Mouse (Mus musculus): ENCODE data around the gene Ptcd1. TPM values are rescaled to one million over a fixed set of nuclear protein-coding genes. Genes with fewer than 3 reads are reported as not detected.
"Not testable (repeated sequence)": the region's sequence is repeated elsewhere in the genome, so short reads cannot be mapped to it uniquely, and the experiment has no call there.

The Ptcd1 gene
- 19.6 and 21.9 TPM in 2 replicates for polyA plus RNA-seq (2016; fragmentation: Nextera tagmentation; extraction: Ambion mirVana)

- Histone ChIP-seq H3K27ac (peak within 1 kb of the TSS; percentile 91), H3K9me3 (no peaks in the 10 kb centered on the region), H3K4me1 (replicated peaks) (peaks cover 22% of the 10 kb centered on the region), H3K4me3 (peak within 1 kb of the TSS; percentile 96), H3K27me3 (ENCODE audit: insufficient read depth, poor library complexity, severe bottlenecking) (no peaks in the 10 kb centered on the region), H3K36me3 (peaks cover 53% of the 10 kb centered on the region)
- WGBS: under 1% methylated on average over 51 of the region's 51 CpGs
- DNase-seq (ENCODE audit: low spot score): peak; percentile 99
Observed at GRCm38 (mm10) chr5:145166536-145167305, at the start of gene Ptcd1, which contains the start of gene Cpsf4. Gene Ptcd1 (minus strand): TSS chr5:145167108. Gene Cpsf4 (plus strand): TSS chr5:145167213.

- Histone ChIP-seq H3K4me1 (replicated peaks) (no peaks in the 10 kb centered on the region), H3K36me3 (peaks cover 86% of the 10 kb centered on the region), H3K27me3 (ENCODE audit: insufficient read depth, poor library complexity, severe bottlenecking) (no peaks in the 10 kb centered on the region), H3K27ac (no peak overlapping the region), H3K4me3 (no peak overlapping the region), H3K9me3 (no peaks in the 10 kb centered on the region)
- WGBS: 72% methylated on average over 4 of the region's 4 CpGs
- DNase-seq (ENCODE audit: low spot score): no peak
Observed at GRCm38 (mm10) chr5:145214679-145215078, 47.8 kb upstream of the Ptcd1 start.

- H3K9me3 ChIP-seq: no peaks in the 10 kb centered on the region
- H3K4me1 ChIP-seq (replicated peaks): no peaks in the 10 kb centered on the region
- no peak overlapping the region for H3K27ac ChIP-seq
- DNase-seq (ENCODE audit: low spot score): no peak
- peaks cover 84% of the 10 kb centered on the region for H3K36me3 ChIP-seq
- no peaks in the 10 kb centered on the region for H3K27me3 ChIP-seq (ENCODE audit: insufficient read depth, poor library complexity, severe bottlenecking)
- WGBS: 95% methylated on average over 3 of the region's 3 CpGs
- no peak overlapping the region for H3K4me3 ChIP-seq
Observed at GRCm38 (mm10) chr5:145213505-145213904, 46.6 kb upstream of the Ptcd1 start.

- Histone ChIP-seq H3K4me3 (no peak overlapping the region), H3K4me1 (replicated peaks) (no peaks in the 10 kb centered on the region), H3K9me3 (no peaks in the 10 kb centered on the region), H3K36me3 (peaks cover 87% of the 10 kb centered on the region), H3K27ac (no peak overlapping the region), H3K27me3 (ENCODE audit: insufficient read depth, poor library complexity, severe bottlenecking) (no peaks in the 10 kb centered on the region)
- WGBS: 94% methylated on average over 4 of the region's 4 CpGs
- DNase-seq (ENCODE audit: low spot score): no peak
Observed at GRCm38 (mm10) chr5:145212216-145212615, 45.3 kb upstream of the Ptcd1 start.

GRCm38 (mm10) chr5:145211340-145211739 is 44.4 kb upstream of the Ptcd1 start:
- Histone ChIP-seq H3K9me3 (no peaks in the 10 kb centered on the region), H3K4me1 (replicated peaks) (no peaks in the 10 kb centered on the region), H3K36me3 (peaks cover 93% of the 10 kb centered on the region), H3K27me3 (ENCODE audit: insufficient read depth, poor library complexity, severe bottlenecking) (no peaks in the 10 kb centered on the region), H3K4me3 (no peak overlapping the region), H3K27ac (no peak overlapping the region)
- no peak for DNase-seq (ENCODE audit: low spot score)
- WGBS: 94% methylated on average over 4 of the region's 4 CpGs

- DNase-seq (ENCODE audit: low spot score); H3K27me3 ChIP-seq (ENCODE audit: insufficient read depth, poor library complexity, severe bottlenecking); H3K4me1 ChIP-seq (replicated peaks); H3K27ac ChIP-seq; H3K9me3 ChIP-seq; H3K4me3 ChIP-seq: not testable (repeated sequence)
- 46% methylated on average over 11 of the region's 11 CpGs for WGBS
- H3K36me3 ChIP-seq: peaks cover 66% of the 10 kb centered on the region
Observed at GRCm38 (mm10) chr5:145208391-145208790, 41.5 kb upstream of the Ptcd1 start.

- H3K4me1 ChIP-seq (replicated peaks): peaks cover 14% of the 10 kb centered on the region
- no peak overlapping the region for H3K4me3 ChIP-seq
- no peaks in the 10 kb centered on the region for H3K27me3 ChIP-seq (ENCODE audit: insufficient read depth, poor library complexity, severe bottlenecking)
- no peak overlapping the region for H3K27ac ChIP-seq
- no peaks in the 10 kb centered on the region for H3K9me3 ChIP-seq
- 85% methylated on average over 6 of the region's 6 CpGs for WGBS
- DNase-seq (ENCODE audit: low spot score): no peak
- H3K36me3 ChIP-seq: peaks cover 62% of the 10 kb centered on the region
Observed at GRCm38 (mm10) chr5:145207954-145208353, 41.0 kb upstream of the Ptcd1 start.

GRCm38 (mm10) chr5:145207385-145207784 is 40.5 kb upstream of the Ptcd1 start:
- Histone ChIP-seq H3K4me3 (no peak overlapping the region), H3K4me1 (replicated peaks) (peaks cover 16% of the 10 kb centered on the region), H3K27me3 (ENCODE audit: insufficient read depth, poor library complexity, severe bottlenecking) (no peaks in the 10 kb centered on the region), H3K36me3 (peaks cover 56% of the 10 kb centered on the region), H3K27ac (no peak overlapping the region), H3K9me3 (no peaks in the 10 kb centered on the region)
- WGBS: 95% methylated on average over 6 of the region's 6 CpGs
- DNase-seq (ENCODE audit: low spot score): no peak

GRCm38 (mm10) chr5:145205041-145205440 is 38.1 kb upstream of the Ptcd1 start:
- peak overlapping the region; percentile 71 for H3K4me3 ChIP-seq
- no peak for DNase-seq (ENCODE audit: low spot score)
- no peak overlapping the region; the same call in 1 of the 2 replicates for H3K27ac ChIP-seq
- H3K9me3 ChIP-seq: no peaks in the 10 kb centered on the region
- peaks cover 30% of the 10 kb centered on the region for H3K4me1 ChIP-seq (replicated peaks)
- H3K36me3 ChIP-seq: peaks cover 34% of the 10 kb centered on the region
- WGBS: 23% methylated on average over 9 of the region's 9 CpGs
- H3K27me3 ChIP-seq (ENCODE audit: insufficient read depth, poor library complexity, severe bottlenecking): no peaks in the 10 kb centered on the region

GRCm38 (mm10) chr5:145203936-145204691 is 37.2 kb upstream of the Ptcd1 start, which contains the start of gene Zkscan5:
Gene Zkscan5 (plus strand): TSS chr5:145204562.
- Histone ChIP-seq H3K9me3 (no peaks in the 10 kb centered on the region), H3K36me3 (peaks cover 26% of the 10 kb centered on the region), H3K27ac (peak within 1 kb of the TSS; percentile 87), H3K27me3 (ENCODE audit: insufficient read depth, poor library complexity, severe bottlenecking) (no peaks in the 10 kb centered on the region), H3K4me3 (peak within 1 kb of the TSS; percentile 71), H3K4me1 (replicated peaks) (peaks cover 30% of the 10 kb centered on the region)
- WGBS: under 1% methylated on average over 22 of the region's 22 CpGs
- DNase-seq (ENCODE audit: low spot score): peak; percentile 98

GRCm38 (mm10) chr5:145202446-145202845 is 35.5 kb upstream of the Ptcd1 start:
- H3K4me1 ChIP-seq (replicated peaks): peaks cover 30% of the 10 kb centered on the region
- WGBS: 53% methylated on average over 3 of the region's 3 CpGs
- H3K27me3 ChIP-seq (ENCODE audit: insufficient read depth, poor library complexity, severe bottlenecking): no peaks in the 10 kb centered on the region
- DNase-seq (ENCODE audit: low spot score): no peak
- peaks cover 11% of the 10 kb centered on the region for H3K36me3 ChIP-seq
- no peak overlapping the region for H3K4me3 ChIP-seq
- H3K9me3 ChIP-seq: no peaks in the 10 kb centered on the region
- H3K27ac ChIP-seq: no peak overlapping the region

GRCm38 (mm10) chr5:145201321-145201991 is 34.5 kb upstream of the Ptcd1 start, which contains the start of gene Zkscan14:
Gene Zkscan14 (minus strand): TSS chr5:145201868.
- peak within 1 kb of the TSS; percentile 82 for H3K27ac ChIP-seq
- WGBS: 2% methylated on average over 37 of the region's 37 CpGs
- DNase-seq (ENCODE audit: low spot score): peak; percentile 79

More at GRCm38 (mm10) chr5:145201321-145201991, 34.5 kb upstream of the Ptcd1 start, which contains the start of gene Zkscan14:
- Histone ChIP-seq H3K9me3 (no peaks in the 10 kb centered on the region), H3K36me3 (peaks cover under 1% of the 10 kb centered on the region; the same call in 1 of the 2 replicates), H3K27me3 (ENCODE audit: insufficient read depth, poor library complexity, severe bottlenecking) (no peaks in the 10 kb centered on the region), H3K4me3 (peak within 1 kb of the TSS; percentile 87), H3K4me1 (replicated peaks) (peaks cover 30% of the 10 kb centered on the region)
